Mouse (Mus musculus) embryo, embryonic 11 days (tissue): ENCODE data around the gene Capns1.
"Not testable (repeated sequence)": the region's sequence is repeated elsewhere in the genome, so short reads cannot be mapped to it uniquely, and the experiment has no call there.

Source experiments
- DNase-seq: peaks from one replicate; pipeline ENCODE4 v3.0.0-alpha.2; 2015

Capns1 gene

DNA sequence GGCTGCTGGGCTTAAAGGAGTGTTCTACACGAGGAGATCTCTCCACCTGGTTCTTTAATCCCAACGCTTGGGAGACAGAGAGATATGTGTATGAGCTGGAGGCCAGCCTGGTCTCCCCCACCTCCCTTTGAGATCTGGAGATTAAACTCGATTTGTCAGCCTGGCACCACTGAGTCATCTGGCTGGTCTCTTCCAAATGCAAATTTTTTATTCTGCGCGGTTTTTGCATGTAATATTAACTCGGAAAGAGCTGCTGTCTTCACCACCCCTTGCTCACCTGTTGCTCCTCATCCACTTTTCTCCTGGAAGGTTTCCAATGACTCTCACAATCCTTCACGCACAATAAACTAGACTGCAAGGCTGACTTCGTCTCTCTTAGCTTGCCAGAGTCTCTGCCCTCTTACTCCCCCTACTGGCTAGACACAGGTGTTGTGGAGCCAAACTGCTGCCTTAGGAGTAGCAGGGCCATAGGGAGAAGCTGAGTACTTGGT, at the start of gene Capns1:
Capns1 (minus strand) TSS at position 331 of the 491 bp plus-strand sequence.
- peak; percentile 89 for DNase-seq

DNA sequence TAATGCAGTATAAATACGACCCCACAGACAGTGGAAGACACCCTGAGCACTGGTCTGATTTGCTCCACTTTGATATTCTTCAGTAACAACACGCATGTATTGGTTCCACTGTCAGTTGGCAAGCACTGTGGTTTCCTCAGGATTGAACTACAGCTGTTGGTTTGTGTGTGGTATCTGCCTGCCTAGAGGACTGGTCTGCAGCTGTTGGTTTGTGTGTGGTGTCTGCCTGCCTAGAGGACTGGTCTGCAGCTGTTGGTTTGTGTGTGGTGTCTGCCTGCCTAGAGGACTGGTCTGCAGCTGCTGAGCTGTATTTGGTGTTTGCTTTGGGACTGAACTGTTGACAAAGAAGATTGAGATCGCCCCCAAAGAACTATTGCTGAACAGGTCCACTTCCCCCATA, 38.8 kb upstream of the Capns1 start:
- not testable (repeated sequence) for DNase-seq

DNA sequence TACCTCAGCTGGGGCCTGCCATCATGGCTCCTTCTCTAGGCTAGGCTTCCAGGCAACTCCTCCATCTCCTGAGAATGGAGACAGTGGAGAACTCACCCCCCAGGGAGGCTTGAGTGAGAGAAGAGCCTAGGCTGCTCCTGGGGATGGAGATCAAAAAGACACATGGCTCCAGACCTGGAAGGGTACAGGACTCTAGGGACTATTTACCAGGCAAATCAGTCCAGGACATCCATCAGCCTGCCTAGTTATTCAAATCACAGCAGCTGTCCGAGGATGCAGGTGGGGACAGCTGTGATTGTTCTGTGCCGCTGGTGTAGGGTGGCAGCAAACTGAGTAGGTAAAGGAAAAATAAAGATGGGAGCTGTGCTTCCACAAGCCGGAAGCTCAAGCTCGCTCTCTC, 37.0 kb upstream of the Capns1 start, which contains the start of gene Ovol3:
Ovol3 (minus strand) TSS at position 101 of the 400 bp plus-strand sequence.
- DNase-seq: no peak

DNA sequence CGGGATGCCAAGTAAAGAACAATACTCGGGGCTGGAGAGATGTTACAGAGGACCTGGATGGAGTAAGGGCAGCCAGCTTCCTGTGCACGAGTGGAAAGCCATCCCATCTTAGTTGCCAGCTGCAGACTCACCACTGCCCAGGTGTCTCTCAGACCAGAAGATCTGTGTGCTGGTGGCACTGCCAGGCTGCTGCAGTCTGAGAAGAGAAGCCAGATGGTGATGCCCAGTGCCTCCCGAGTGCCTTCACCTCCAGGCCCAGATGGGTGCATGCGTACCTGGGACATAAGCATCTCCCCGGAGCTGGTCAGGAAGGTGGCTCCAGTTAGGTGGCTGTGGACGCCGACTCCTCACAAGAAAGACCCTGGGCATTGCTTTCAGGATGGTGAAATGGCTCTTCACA, 36.5 kb upstream of the Capns1 start:
- DNase-seq: no peak

DNA sequence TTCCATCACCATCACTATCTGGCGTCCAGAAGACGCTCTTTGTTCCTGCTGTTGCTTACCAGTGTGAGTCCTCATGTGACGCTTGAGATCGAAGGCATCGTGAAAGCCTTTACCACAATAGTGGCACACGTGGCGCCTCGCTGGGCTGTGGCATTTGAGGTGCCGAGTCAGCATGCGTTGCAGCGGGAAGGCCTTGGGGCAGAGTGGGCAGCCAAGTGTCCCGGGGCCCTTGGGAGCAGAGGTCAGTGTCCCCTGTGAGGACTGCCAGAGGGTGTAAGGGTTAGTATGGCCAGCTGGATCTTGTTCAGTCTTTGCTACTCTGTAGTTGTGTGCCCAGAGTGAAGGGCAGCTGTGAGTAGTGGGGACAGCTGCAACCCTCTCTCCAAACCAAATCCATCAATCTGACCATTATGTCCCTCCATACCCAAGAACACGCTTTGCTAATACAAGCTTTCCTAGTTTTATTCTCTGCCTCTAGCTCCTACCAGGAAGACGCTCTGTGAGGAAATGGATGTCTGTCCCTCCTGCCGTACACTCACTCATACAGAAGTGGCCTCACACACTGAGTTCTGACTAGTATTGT, 35.8 kb upstream of the Capns1 start:
- no peak for DNase-seq

DNA sequence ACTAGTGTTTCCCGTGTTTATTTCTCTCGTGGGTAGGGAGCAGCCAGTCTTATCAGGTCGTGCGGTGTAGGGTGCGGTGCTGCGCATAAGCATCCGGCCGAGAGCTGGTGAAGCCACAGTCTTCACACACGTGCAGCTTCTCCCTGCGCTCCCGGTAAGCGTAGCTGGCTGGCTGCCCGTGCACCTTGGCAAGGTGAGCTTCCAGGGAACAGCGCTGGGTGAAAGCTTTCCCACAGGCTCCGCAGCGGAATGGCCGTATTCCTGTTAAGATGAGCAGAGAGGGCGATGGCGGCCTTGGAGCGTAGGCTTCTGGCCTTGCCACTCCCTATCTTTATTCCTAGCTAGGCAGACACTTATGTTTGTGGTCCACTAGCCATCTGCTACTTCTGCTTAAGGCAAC, 34.8 kb upstream of the Capns1 start:
- DNase-seq: no peak

DNA sequence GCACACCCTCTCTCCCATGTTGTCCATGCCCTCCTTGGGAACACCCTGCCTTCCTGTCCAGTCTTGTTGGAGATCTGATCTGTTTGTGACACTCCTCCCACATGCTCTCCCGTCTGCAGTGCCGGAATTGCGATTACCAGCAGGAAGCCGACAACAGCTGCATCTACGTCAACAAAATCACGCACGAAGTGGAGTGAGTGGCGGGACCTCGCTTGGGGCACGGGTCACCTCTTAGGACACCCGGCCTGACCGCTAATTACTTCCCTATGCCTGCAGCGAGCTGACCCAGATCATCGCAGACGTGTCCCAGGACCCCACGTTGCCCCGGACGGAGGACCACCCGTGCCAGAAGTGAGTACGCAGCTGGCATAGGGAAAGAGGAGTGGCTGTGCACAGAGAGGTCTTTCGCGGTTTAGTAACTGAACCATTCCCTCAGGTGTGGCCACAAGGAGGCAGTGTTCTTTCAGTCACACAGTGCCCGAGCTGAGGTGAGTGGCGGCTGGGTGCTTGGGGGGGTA, 34.1 kb upstream of the Capns1 start:
- peak; percentile 81 for DNase-seq

DNA sequence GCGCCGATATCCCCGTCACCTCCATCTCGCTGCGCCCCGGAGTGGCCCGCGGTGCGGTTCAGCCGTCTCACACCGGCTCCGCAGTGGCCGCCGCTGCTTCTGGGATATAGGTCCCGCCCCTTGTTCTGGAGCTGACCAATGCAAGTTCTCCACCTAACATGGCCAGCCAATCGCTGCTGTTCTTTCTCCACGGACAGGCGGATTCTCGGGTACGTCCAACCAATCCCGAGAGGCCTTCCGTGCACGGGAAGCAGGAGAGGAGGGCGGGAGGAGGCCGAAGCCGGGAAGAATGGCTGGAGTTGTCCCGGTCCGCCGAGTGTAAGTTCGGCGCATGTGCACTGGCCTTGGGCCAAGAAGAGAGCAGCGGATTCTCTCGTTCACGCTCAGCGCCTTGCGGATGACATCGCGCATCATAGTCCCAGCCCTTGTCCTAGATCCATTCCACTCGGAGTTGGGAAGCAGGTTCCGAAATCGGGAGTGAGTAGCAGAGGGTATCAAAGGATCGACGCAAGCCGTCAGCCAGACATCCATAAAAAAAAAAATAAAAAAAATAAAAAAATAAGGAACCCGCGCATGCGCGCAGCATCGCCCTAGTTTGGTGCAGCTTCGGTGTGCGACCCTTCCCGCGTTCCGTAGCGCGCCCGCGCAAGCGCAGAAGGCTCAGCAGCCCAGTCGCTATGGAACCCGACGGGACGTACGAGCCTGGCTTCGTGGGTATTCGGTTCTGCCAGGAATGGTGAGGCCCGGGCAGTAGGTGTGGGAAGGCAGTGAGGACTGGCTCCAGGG, 33.3 kb upstream of the Capns1 start, which contains the start of the genes Polr2i and Tbcb:
Polr2i (plus strand) TSS at position 280 of the 786 bp plus-strand sequence.
Tbcb (minus strand) TSS at position 604 of the 786 bp plus-strand sequence.
- peak; percentile 97 for DNase-seq

DNA sequence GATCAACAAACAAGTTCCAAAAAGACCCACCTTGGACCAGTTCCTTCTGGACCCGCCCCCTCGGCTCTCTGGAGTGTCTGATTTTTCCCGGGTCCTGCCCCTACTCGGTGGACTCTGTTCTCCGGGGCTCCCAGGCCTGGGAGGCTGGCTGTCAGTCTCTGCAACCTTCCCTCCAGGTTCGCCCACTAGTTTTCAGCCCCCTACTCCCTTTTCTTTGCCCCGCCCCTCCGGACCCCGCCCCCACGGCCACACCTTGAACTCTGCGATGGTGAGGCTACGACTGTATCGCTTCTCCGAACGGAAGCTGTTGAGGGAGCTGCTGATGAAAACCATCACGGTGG, 32.7 kb upstream of the Capns1 start:
- DNase-seq: no peak

DNA sequence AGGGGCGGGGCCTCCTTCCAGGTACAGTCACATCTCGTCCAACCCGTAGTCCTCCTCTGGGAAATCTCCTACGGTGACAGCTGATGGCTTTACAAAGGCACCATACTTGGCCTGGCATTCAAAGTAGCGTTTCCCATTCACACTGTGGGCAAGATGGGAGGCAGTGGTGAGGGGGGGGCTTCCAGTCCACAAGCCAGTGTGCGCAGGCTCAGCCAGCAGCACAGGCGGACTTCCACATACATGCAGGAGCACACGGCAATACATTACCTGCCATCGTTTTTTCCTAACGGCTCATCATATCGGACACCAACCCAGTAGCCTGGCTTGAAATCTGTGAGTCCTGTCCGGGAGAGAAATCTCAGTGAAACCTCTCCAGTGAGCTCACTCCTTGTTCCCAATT, 25.6 kb upstream of the Capns1 start:
- DNase-seq: no peak

DNA sequence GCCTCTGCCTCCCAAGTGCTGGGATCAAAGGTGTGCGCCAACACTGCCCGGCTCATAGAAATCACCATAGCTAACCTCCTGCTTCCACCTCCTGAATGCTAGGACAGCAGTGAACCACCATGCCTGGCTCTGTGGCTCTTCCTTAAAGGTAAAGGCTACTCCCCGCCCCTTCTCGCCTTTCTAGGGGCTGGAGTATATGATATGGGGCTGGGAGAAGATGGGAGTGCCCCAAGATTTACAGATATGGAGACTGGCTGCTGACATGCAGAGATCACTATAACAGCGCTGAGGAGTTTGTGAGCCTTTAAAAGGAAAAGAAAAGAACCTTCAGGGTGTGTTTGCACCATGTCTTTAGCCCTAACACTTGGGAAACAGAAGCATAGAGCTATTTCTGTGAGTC, 23.6 kb upstream of the Capns1 start:
- no peak for DNase-seq

DNA sequence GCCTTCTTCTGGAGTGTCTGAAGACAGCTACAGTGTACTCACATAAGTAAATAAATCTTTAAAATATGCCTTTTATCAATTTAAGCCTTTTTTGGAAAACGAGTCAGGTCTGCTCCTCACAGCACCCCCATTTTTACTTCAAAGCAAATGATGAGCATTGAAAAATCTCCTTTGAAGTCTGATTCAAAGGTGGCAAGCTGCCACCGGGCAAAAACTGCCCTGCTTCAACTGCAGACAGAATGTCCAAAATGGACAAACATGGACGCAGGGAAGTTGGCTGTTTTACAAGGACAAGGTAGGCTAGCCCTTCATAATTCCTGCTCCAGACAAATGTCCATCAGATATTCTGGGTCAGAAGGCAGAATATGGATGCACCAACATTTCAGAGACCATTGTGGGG, 22.8 kb upstream of the Capns1 start:
- DNase-seq: no peak

DNA sequence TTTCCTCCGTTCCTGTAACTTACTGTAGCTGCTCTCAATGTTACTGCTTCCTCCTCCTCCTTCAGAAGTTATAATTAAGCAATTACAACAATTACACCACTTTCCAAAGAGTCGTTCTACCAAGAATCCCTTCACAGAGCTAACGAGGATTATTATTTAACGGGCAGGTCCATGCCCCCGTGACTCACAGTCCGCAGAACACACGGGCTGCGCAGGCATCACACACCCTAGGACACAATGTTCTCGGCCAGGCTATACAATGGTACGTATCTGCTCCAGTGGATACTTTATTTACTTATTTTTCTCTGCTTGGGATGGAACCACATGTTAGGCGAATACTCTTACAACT, 21.4 kb upstream of the Capns1 start:
- no peak for DNase-seq

DNA sequence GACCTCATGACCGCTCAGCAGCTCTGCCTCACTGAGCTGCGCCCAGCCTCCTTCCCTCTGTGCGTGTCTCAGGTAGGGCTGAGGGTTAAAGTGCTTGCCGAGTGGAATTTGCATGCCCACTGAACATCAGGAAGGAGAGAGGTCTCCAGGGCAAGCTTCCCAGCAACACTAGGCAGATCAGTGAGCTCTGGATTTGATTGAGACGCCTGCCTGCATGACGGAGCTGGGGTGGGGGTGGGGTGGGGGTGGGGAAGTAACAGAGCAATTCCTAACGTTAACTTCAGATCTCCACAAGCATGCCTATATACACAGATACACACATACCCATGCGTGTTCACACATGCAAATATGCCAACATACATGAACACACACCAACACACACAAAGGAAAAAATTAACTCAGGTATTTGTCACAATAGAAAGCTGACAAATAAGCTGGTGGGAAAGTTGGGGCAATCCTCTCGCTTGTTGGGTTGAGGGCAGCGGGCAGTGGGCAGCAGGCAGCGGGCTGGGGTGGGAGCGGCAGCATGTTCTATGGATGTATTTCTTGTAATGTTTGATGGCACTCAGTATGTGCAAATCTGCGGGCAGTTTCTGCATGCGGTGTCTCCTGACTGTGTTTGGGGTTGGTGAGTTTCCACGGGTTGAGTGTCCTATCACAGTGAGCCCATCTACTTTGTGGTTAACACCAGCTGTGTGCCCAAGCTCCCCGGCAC, 20.8 kb upstream of the Capns1 start:
- peak; percentile 79 for DNase-seq

DNA sequence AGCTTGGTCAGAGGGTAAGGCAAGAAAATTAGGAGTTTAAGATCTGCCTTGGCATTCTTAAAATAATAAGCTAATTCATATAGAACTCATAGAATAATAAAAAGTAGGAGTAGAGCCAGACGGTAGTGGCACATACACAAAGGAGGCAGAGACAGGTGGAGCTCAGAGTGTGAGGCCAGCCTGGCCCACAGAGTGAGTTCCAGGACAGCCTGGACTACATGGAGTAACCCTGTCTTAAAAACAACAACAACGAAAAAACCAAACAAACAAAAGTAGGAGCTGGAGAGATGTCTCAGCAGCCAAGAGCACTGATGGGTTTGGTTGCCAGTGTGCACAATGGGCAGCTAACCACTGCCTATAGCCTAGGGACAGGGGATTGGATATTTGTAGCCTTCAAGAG, 18.7 kb upstream of the Capns1 start:
- DNase-seq: no peak

DNA sequence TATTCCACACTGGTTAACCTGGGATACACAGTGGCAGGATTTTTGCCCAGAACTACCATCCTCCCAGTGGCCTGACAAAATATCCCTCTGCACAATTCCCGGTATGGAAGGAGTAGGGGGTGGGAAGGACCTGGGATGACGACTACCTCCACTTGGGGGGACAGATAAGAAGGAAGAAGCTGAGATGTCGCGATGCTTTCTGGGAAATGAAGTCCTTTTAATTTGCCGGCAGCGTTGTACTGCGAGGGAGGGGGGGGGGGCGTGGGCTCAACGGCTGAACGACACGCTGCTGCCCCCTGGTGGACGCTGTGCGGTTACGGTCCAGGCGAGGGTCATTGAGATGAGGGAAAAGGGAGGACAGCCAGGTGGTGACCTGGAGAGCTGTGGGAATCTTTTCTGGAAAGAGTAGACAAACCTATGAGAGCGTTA, 18.1 kb upstream of the Capns1 start:
- peak; percentile 92 for DNase-seq

DNA sequence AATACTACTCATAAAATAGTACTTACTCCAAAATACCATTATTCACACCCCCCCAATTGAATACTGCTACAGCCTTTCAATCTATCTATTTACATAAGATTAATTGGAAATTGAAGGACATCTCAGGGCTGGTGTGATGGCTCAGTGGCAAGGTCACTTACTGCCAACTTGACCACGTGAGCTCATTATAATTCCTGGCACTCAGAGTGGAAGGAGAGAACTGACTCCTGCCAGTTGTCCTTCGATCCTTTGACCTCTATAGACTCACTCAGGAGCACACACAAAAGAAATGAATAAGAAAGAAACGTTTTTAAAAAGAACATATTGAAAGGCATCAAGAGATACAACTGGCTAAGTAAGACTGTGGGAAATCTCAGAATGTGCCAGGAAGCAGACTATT, 17.3 kb upstream of the Capns1 start:
- no peak for DNase-seq

DNA sequence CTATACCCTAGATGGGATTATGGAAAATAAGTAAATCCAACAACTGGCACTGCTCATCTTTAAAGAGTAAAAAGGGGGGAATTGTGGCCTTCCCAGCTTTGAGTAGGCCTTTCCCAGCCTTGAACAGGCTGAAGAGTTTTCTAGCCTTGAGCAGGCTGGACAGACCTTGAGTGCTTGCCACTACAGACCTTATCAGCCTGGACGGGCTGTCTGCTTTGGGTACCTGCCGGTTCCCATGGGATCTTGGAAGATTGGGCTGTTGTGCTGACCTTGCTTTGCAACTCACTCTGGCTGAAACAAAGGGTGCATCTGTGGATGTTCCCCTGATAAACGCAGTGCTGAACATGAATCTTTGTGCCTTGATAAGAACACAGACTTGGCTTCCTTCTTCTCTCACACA, 15.3 kb upstream of the Capns1 start:
- DNase-seq: no peak

DNA sequence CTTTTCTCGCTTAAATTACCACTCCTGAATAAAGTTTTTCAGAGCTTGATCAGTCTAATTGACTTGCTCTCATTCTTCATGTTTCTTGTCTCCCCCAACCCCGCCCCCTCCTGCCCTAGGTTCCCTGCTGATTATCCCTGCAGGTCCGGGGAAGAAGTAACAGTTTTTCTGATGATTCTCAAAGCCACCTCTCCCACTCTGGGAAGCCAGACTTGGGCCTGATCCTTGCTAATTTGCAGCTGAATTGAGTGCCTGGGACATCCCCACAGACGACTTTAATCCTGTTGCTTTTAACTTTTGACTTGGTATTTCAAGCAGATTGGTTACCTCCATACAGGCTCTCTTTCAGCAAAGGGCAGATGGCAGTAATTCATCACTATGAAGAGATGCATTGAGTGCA, 12.4 kb upstream of the Capns1 start:
- DNase-seq: no peak

DNA sequence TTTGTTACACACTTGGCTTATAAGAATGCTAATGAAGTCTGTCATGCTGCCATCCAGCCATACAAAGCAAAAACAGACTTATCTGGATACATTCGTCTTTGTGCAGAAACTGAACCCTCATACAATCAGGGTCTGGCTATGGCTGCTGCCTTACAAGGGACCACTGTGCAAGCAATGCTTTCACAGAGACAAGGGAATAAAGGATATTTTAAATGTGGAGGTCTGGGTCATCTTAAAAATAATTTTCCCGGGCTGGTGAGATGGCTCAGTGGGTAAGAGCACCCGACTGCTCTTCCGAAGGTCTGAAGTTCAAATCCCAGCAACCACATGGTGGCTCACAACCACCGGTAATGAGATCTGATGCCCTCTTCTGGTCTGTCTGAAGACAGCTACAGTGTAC, 7.8 kb upstream of the Capns1 start:
- DNase-seq: not testable (repeated sequence)

DNA sequence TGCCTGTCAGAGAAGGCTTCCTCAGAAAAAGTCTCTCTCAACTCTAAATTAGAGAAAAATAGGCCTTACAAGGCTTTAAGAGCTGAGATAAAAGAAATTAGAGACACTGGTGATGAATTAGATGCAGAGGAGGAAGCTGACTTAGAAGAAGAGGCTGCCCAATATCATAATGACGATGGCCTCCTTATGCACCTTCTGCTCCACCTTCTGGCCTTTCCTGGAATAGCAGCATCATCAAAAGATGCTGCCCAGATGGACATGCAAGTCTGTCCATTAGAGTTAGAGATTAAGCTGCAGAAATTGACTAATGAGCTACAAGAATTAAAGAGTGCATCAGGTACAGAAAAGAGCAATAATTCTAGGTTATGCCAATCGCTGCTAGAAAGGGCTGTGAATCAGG, 6.8 kb upstream of the Capns1 start:
- peak; percentile 74 for DNase-seq

DNA sequence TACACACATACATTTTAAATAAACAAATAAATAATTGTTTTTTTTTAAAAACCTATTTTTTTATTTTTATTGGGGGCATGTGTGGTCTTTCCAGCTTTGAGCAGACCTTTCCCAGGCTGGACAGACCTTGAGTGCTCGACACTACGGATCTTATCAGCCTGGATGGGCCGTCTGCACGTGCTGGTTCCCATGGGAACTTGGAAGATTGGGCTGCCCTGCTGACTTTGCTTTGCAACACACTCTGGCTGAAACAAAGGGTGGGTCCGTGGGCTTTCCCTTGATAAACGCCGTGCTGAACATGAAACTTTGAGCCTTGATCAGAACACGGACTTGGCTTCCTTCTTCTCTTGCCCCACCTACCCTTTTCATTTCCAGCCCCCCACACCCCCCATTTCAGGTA, 5.8 kb upstream of the Capns1 start:
- DNase-seq: no peak

DNA sequence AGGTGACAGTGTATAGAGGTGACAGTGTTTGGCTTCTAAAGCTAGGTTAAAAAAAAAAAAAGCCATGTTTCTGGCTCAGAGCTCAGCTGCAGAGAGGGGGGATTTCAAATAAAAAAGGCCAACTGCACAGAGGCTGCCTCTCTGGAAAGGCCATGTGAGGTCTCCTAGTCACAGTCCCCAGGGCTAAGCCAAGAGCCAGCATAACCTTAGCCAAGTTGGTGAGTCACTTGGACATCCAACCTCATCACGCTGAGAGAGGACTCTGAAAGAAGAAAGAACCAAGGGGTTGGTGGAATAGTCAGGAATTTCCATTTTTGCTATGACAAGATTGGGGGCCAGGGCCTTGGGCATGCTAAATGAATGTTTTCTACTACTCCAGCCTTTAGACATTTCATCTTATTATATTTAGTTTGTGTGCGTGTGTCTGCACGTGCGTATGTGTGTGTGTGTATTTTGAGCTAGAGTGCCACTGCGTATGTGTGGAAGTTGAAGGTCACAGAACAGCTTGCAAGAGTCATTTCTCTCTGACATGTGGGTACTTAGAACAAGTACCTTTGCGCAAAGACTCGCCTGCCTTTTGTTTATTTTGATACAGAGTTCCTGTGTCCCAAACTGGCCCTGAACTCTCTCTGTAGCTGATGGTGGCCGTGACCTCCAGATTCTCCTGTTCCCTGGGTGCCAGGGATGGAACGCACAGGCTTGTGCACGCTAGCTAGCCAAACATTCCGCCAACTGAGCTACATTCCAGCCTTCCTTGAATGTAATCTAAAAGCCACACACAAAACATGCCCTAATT, 4.5 kb upstream of the Capns1 start:
- DNase-seq: no peak
